Mouse (Mus musculus) adrenal gland, adult 18-20 months (tissue): Measurements from ENCODE around the gene Optn. TPM values are rescaled to one million over a fixed set of nuclear protein-coding genes. Genes with fewer than 3 reads are reported as not detected.

Experiments
- DNase-seq, 2 experiments: peaks; one replicate each; pipeline ENCODE4 v3.0.0; 2021 to 2022; ENCODE audit warnings: low spot score in 2 of 2
- total RNA-seq, 2 experiments: library from RNA; stranded (reverse); gene quantifications; 1 replicate in 1 of 2; 2 replicates in 1 of 2; pipeline ENCODE4 v1.2.3; 2021

Gene Optn
- total RNA-seq, 2 experiments from 2014 or later, result 97.8 to 174 TPM

- no peak for DNase-seq
Observed at GRCm38 (mm10) chr2:5062496-5063298, 1.2 kb downstream of the Optn start.

- DNase-seq, result no peak
Observed at GRCm38 (mm10) chr2:5061133-5061708, 2.6 kb downstream of the Optn start.

- no peak for DNase-seq
Observed at GRCm38 (mm10) chr2:5059997-5060396, 3.9 kb downstream of the Optn start.

GRCm38 (mm10) chr2:5058436-5058835 is 5.4 kb downstream of the Optn start:
- DNase-seq, result no peak

GRCm38 (mm10) chr2:5050562-5050961 is 13.3 kb downstream of the Optn start:
- no peak for DNase-seq

GRCm38 (mm10) chr2:5047016-5047415 is 16.8 kb downstream of the Optn start:
- DNase-seq, result no peak

GRCm38 (mm10) chr2:5045269-5045965 is 18.4 kb downstream of the Optn start:
- no peak for DNase-seq

- DNase-seq, result no peak
Observed at GRCm38 (mm10) chr2:5044321-5044720, 19.5 kb downstream of the Optn start.

GRCm38 (mm10) chr2:5043476-5043761 is 20.4 kb downstream of the Optn start:
- DNase-seq, result no peak

GRCm38 (mm10) chr2:5042616-5043475 is 21.0 kb downstream of the Optn start:
- DNase-seq, result no peak

- DNase-seq, result no peak
Observed at GRCm38 (mm10) chr2:5041854-5042253, 22.0 kb downstream of the Optn start.

GRCm38 (mm10) chr2:5040281-5041161 is 23.3 kb downstream of the Optn start:
- no peak for DNase-seq

GRCm38 (mm10) chr2:5039350-5040170 is 24.3 kb downstream of the Optn start:
- no peak for DNase-seq

- DNase-seq, result no peak
Observed at GRCm38 (mm10) chr2:5038320-5038719, 25.5 kb downstream of the Optn start.

GRCm38 (mm10) chr2:5037390-5037789 is 26.5 kb downstream of the Optn start:
- no peak for DNase-seq

GRCm38 (mm10) chr2:5036411-5037076 is 27.3 kb downstream of the Optn start:
- no peak for DNase-seq

GRCm38 (mm10) chr2:5035241-5035640 is 28.6 kb downstream of the Optn start:
- DNase-seq, result no peak

GRCm38 (mm10) chr2:5034801-5035200 is 29.1 kb downstream of the Optn start:
- no peak for DNase-seq
